Comparison of ENCODE assay signal across 12 mouse cellular contexts in the genomic region with DNA sequence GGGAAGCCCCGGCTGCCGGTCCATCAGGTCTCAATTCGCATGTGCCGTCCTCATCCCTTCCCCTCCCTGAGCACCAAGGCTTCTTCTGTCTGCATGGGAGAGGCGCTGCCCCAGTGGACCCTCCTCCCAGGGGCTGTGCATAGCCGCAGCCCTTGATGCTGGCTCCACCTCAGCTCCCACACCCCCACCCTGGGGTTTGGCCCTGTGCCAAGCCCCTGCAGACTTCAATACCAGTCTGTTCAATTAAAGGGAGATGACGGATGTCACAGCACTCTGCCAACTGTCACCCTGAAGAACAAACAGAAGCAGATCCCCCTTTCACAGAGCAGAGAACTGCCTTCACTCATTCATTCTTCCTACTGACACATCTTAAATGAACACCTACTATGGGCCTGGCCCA. TPM values are rescaled to one million over a fixed set of nuclear protein-coding genes. Genes with fewer than 3 reads are reported as not detected.
DNase-seq lines count a peak whose midpoint lies in the region; ATAC-seq lines count a peak whose summit lies in the region.
"Had no signal": no experiment of that assay in that cellular context is flagged by ENCODE, and none has a peak within 500 bp of the region (broad histone marks: within the 10 kb centered on the region; RNA-seq: fewer than 3 reads in every experiment).

No protein-coding gene starts in this region.

- no peak overlapping the region for H3K9ac ChIP-seq in midbrain, embryonic 11.5 days (ENCODE audit: low read length)
- H3K9ac ChIP-seq in forebrain, embryonic 13.5 days = no peak overlapping the region
- no peak overlapping the region for H3K9ac ChIP-seq in heart, embryonic 11.5 days (ENCODE audit: low read depth, low read length)
- H3K9ac ChIP-seq: embryonic facial prominence, embryonic 12.5 days; liver, embryonic 15.5 days had no signal

- peak; percentile 56 for ATAC-seq in midbrain, embryonic 11.5 days (ENCODE audit: low FRiP score)
- ATAC-seq in forebrain, embryonic 13.5 days = peak; percentile 89
- no peak for ATAC-seq in heart, embryonic 11.5 days (replicated peaks; ENCODE audit: insufficient number of reproducible peaks, low FRiP score, low TSS enrichment)

- H3K36me3 ChIP-seq in midbrain, embryonic 11.5 days (ENCODE audit: control insufficient read depth, insufficient read depth, low read length) = no peaks in the 10 kb centered on the region
- H3K36me3 ChIP-seq in midbrain, embryonic 10.5 days = peaks cover 30% of the 10 kb centered on the region
- H3K36me3 ChIP-seq in forebrain, embryonic 13.5 days (ENCODE audit: poor library complexity, severe bottlenecking) = no peaks in the 10 kb centered on the region
- H3K36me3 ChIP-seq in heart, embryonic 11.5 days (ENCODE audit: control insufficient read depth, insufficient read depth, low read length) = no peaks in the 10 kb centered on the region
- H3K36me3 ChIP-seq: embryonic facial prominence, embryonic 12.5 days; liver, embryonic 15.5 days had no signal

- H3K4me3 ChIP-seq in midbrain, embryonic 11.5 days (ENCODE audit: low read depth, low read length) = no peak overlapping the region
- no peak overlapping the region for H3K4me3 ChIP-seq in midbrain, embryonic 10.5 days
- no peak overlapping the region for H3K4me3 ChIP-seq in forebrain, embryonic 13.5 days
- no peak overlapping the region for H3K4me3 ChIP-seq in heart, embryonic 11.5 days (ENCODE audit: low read depth, low read length)
- H3K4me3 ChIP-seq: embryonic facial prominence, embryonic 12.5 days; liver, embryonic 15.5 days had no signal

- no peaks in the 10 kb centered on the region for H3K27me3 ChIP-seq in midbrain, embryonic 11.5 days (ENCODE audit: control insufficient read depth, insufficient read depth, low read length)
- H3K27me3 ChIP-seq in midbrain, embryonic 10.5 days (ENCODE audit: low read depth, poor library complexity, severe bottlenecking) = no peaks in the 10 kb centered on the region
- no peaks in the 10 kb centered on the region for H3K27me3 ChIP-seq in forebrain, embryonic 13.5 days
- H3K27me3 ChIP-seq in heart, embryonic 11.5 days (ENCODE audit: control insufficient read depth, insufficient read depth, low read length) = peaks cover under 1% of the 10 kb centered on the region; the same call in 1 of the 2 replicates
- H3K27me3 ChIP-seq: embryonic facial prominence, embryonic 12.5 days; liver, embryonic 15.5 days had no signal

- no peak for DNase-seq in midbrain, embryonic 11.5 days (ENCODE audit: low spot score, missing footprints)
- DNase-seq in midbrain, embryonic 10.5 days (ENCODE audit: low spot score) = no peak
- DNase-seq in layer of hippocampus, adult 9-10 months (ENCODE audit: low spot score) = peak; percentile 29
- peak; percentile 79 to 80 for DNase-seq in thymus, postnatal 10 days (ENCODE audit: low spot score in 2 of 2)
- DNase-seq in gastrocnemius, adult 18-20 months (ENCODE audit: low spot score) = no peak
- no peak for DNase-seq in heart, postnatal 4 days
- DNase-seq: heart, postnatal 36 days; right cerebral cortex, postnatal 25 days had no signal

- peaks cover 56% of the 10 kb centered on the region for H3K4me1 ChIP-seq in midbrain, embryonic 11.5 days (ENCODE audit: control insufficient read depth, insufficient read depth, low read length)
- H3K4me1 ChIP-seq in midbrain, embryonic 10.5 days = peaks cover 94% of the 10 kb centered on the region
- peaks cover 78% of the 10 kb centered on the region for H3K4me1 ChIP-seq in forebrain, embryonic 13.5 days
- H3K4me1 ChIP-seq in heart, embryonic 11.5 days (ENCODE audit: control insufficient read depth, insufficient read depth, low read length) = peaks cover 14% of the 10 kb centered on the region; the same call in 1 of the 2 replicates
- H3K4me1 ChIP-seq: liver, embryonic 15.5 days had no signal

- H3K9me3 ChIP-seq in midbrain, embryonic 11.5 days (ENCODE audit: control insufficient read depth, low read length) = no peaks in the 10 kb centered on the region
- no peaks in the 10 kb centered on the region for H3K9me3 ChIP-seq in midbrain, embryonic 10.5 days (replicated peaks)
- H3K9me3 ChIP-seq in forebrain, embryonic 13.5 days (replicated peaks) = no peaks in the 10 kb centered on the region
- H3K9me3 ChIP-seq in heart, embryonic 11.5 days (replicated peaks; ENCODE audit: control insufficient read depth, low read length) = no peaks in the 10 kb centered on the region
- H3K9me3 ChIP-seq: embryonic facial prominence, embryonic 12.5 days; liver, embryonic 15.5 days had no signal

- H3K27ac ChIP-seq in midbrain, embryonic 11.5 days (ENCODE audit: low read depth, low read length) = no peak overlapping the region
- no peak overlapping the region; the same call in 1 of the 2 replicates for H3K27ac ChIP-seq in midbrain, embryonic 10.5 days (replicated peaks)
- H3K27ac ChIP-seq in forebrain, embryonic 13.5 days = peak overlapping the region; percentile 45
- no peak overlapping the region for H3K27ac ChIP-seq in heart, embryonic 11.5 days (ENCODE audit: low read depth, low read length)
- H3K27ac ChIP-seq: embryonic facial prominence, embryonic 12.5 days; liver, embryonic 15.5 days had no signal

- 43% methylated on average over 7 of the region's 7 CpGs for WGBS in midbrain, embryonic 11.5 days
- 81% methylated on average over 7 of the region's 7 CpGs for WGBS in midbrain, embryonic 10.5 days
- WGBS in forebrain, embryonic 13.5 days = 2% methylated on average over 7 of the region's 7 CpGs
- 40% methylated on average over 7 of the region's 7 CpGs for WGBS in heart, embryonic 11.5 days (ENCODE audit: insufficient replicate concordance)

- no peak overlapping the region for H3K4me2 ChIP-seq in midbrain, embryonic 11.5 days
- H3K4me2 ChIP-seq in forebrain, embryonic 13.5 days = peak overlapping the region; percentile 10; the same call in 1 of the 2 replicates
- H3K4me2 ChIP-seq in heart, embryonic 11.5 days = no peak overlapping the region; the same call in 1 of the 2 replicates
- H3K4me2 ChIP-seq: embryonic facial prominence, embryonic 12.5 days; liver, embryonic 15.5 days had no signal

RNA-seq across cellular contexts. Expression of a gene that starts 19.1 kb away (rescaled TPM):
- 28.8 and 33.7 TPM in 2 replicates for polyA plus RNA-seq in midbrain, embryonic 11.5 days (2014; fragmentation: Nextera tagmentation; extraction: Ambion mirVana)
- 15.6 and 20.9 TPM in 2 replicates for polyA plus RNA-seq in midbrain, embryonic 10.5 days (2016; fragmentation: Nextera tagmentation; extraction: Ambion mirVana)
- polyA plus RNA-seq in forebrain, embryonic 13.5 days (2015; fragmentation: Nextera tagmentation; extraction: Ambion mirVana) = 10.7 and 12.7 TPM in 2 replicates
- total RNA-seq in gastrocnemius, adult 18-20 months (2021) = under 1 TPM; 0.53 to 0.74 TPM
- polyA plus RNA-seq in heart, embryonic 11.5 days (2014; fragmentation: Nextera tagmentation; extraction: Ambion mirVana) = 2.5 and 2.7 TPM in 2 replicates
- 1 to 10 TPM; 1.9 to 2.3 TPM for total RNA-seq in heart, postnatal 4 days (2021)

Comparison
In these comparisons a context has a peak if more than half of its experiments do, and no peak if none do; other contexts are left out.
1. DNase-seq: peak in layer of hippocampus, adult 9-10 months (single experiment) and thymus, postnatal 10 days (2 of 2); none in midbrain, embryonic 11.5 days (single experiment), midbrain, embryonic 10.5 days (single experiment), gastrocnemius, adult 18-20 months (single experiment) and heart, postnatal 4 days (single experiment).